Mouse (Mus musculus): Measurements from ENCODE around the gene H2-M5.
"Not testable (repeated sequence)": the region's sequence is repeated elsewhere in the genome, so short reads cannot be mapped to it uniquely, and the experiment has no call there.

Gene H2-M5

GRCm38 (mm10) chr17:36993770-36994325 lies 4.5 kb upstream of the H2-M5 start:
- DNase-seq (ENCODE audit: low spot score): no peak

DNA sequence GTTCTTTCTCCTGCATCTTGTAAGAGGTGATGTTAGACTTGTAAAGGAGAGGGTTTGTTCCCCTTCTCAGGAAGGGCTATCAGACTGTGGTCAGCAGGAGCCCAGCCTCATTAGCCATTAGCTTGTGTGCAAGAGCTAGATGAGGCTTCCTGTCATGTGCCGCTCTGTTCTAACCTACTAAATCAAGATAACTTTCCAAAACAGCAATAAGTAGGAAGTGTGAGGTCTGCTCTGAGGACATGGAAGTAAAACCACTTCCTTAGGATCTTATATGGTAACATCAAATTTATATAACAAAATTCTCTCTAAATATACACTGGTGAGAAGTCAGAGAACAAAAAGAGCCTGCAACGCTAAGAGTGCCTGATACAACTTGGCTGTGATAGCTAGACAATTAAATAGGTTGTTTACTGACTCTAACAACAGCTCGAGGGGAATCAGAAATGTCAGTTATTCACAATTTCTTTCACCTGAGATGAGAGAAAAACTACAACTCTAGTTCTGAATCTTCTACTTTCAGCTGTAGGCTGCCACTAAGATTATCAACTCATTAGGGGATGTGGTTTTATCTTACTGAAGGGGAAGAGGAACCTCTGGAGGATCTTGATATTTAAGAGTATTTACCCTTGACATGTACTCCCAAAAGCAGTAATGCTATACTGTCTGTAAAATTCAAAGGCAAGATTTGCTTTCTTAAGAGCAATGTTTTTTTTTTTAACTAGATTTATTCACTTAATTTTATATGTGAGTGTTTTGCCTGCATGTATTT lies 3.2 kb upstream of the H2-M5 start:
- no peak for DNase-seq (ENCODE audit: low spot score)

DNA sequence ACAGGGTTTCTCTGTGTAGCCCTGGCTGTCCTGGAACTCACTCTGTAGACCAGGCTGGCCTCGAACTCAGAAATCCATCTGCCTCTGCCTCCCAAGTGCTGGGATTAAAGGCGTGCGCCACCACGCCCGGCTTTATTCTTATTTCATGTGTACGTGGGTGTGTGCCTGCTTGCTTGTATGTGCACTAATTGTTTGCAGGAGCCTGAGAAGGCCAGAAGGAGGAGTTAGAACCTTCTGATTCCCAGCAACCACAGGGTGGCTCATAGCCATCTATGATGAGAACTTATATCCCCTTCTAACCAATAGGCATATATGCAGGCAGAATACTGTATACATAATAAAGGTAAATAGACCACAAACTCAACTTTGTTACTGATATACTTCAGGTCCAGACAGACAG lies 1.3 kb upstream of the H2-M5 start:
- not testable (repeated sequence) for DNase-seq (ENCODE audit: low spot score)

DNA sequence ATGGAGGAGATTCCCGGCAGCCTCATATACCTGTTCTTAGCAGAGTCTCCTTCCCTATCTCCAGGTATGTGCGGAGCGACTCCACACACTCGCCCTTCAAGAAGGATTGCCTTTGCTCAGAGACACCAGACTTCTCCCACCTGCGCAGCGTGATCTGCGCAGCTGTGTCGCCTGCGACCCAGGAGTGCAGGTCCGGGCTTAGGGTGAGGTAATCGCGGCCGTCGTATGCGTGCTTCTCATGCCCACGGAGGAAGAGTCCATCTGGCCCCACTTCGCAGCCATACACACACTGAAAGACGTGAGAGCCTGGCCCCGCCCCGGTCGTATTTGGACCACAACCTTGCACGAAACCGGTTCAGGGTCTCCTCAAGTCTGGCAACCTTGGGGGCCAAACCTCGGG lies 862 bp downstream of the H2-M5 start:
- no peak for DNase-seq (ENCODE audit: low spot score)

GRCm38 (mm10) chr17:36982253-36983155 lies 6.8 kb downstream of the H2-M5 start:
- no peak for DNase-seq (ENCODE audit: low spot score)

DNA sequence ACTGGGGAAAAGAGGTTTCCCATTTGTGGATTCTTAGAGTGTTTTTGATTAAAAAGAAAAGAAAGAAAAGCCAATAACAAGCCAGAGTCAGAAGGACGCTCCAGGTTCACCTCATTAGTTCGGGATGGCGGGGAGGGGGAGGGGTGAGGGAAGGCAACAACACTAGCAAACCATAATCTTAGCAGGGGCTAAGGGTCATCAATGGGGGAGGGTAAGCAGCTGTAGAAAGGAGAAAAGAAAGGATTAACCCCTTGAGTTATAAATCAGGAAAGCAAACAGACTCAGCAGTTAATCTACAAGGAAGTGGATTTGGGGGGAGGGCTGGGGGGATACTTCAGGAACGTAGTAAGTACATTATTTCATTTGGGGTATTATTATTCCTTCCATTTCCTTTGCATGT lies 7.5 kb downstream of the H2-M5 start:
- DNase-seq (ENCODE audit: low spot score): no peak

GRCm38 (mm10) chr17:36981221-36981813 lies 8.0 kb downstream of the H2-M5 start, which contains the start of gene 2410137M14Rik:
Gene 2410137M14Rik, minus strand, starts transcription at chr17:36981237.
- no peak for DNase-seq (ENCODE audit: low spot score)

DNA sequence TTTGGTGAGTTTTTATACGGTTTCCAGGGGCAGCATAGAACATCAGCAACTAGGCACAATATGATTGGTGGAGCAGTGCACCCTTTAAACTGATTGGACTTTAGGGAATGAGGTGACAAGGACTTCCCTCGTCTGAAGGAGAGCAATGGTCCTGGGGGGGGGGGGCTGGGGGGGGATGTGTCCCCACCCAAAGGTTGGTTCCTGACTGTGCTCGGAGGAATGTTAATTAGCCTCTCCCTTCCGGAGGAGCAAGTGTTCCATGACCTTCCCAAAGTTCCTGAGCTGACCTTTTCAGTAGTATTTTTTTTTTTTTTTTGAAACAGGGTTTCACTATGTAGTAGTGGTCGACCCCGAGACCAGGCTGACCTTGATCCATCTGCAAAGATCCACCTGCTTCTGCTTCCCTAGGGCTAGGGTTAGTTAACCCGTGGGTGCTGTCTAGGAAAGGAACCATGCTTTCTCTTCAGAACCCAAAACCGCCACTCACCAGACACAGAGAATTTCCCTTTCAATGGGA lies 16.0 kb downstream of the H2-M5 start:
- no peak for DNase-seq (ENCODE audit: low spot score)

DNA sequence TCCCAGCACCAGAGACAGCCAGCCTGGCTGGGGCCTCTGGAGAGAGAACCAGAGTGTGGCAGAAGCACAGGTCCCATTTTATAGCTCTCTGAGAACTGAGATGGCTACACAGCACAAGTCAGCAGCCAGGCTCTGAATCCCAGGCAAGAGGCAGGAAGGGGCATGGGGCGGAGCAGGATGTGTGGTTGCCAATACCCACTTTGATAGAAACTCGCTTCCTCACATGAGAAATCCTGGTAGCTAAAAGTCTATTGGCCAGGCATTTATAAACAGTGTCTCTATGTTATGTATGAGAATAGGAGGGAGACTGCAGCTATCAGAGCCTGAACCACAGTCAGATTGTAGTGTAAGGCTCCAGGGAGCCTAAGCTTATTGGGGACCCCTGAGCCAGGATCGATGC lies 16.5 kb downstream of the H2-M5 start:
- no peak for DNase-seq (ENCODE audit: low spot score)

DNA sequence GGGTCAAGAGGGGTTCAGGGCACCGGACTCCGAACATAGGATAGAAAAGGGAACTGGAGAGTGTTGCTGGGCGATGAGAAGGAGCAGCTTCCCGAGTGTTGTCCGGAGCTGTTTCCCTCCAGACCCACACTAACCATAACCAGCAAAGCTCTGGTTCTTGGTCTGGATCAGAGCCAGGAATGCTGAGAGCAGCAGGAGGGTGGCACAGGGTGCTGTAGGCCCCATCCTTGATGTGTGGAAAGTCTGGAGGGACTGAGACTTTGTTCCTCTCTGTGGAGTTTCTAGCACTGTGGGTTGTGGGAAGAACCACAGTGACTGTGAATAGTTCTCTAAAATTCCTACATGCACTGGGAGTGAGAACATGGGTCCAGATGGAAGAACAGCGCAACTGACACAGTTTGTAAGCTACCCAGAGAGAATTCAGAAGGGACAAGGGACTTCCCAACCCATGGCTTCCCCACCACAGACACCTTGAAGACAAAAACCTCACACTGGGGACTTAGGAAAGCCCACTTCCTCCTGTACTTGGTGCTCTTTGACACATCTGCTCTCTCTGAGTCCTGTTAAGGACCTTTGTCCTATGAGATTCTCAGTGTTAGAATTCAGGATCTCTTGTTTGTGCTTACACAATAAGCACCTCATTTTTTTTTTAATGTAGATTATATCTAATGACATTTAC lies 18.0 kb downstream of the H2-M5 start:
- DNase-seq (ENCODE audit: low spot score): no peak

GRCm38 (mm10) chr17:36970316-36970890 lies 18.9 kb downstream of the H2-M5 start:
- no peak for DNase-seq (ENCODE audit: low spot score)

DNA sequence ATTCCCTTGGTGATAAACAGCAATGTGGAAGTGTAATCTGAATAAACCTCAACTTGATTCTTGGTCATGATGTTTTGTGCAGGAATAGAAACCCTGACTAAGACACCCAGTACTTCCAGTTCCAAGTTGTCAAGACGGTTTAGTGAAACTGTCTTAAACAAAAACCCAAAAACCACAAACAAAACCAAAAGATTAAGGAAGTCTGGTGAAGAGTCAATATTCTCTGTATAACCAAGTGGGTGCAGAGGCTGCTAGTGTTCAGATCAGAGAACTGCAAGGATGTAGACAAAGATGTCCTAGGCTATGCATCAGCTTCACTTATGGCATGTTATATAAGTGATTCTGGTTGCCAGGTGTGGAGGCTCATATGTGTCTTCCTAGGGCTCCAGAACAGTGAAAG lies 22.5 kb downstream of the H2-M5 start:
- DNase-seq (ENCODE audit: low spot score): no peak

GRCm38 (mm10) chr17:36961125-36961524 lies 28.2 kb downstream of the H2-M5 start:
- DNase-seq (ENCODE audit: low spot score): no peak

- no peak for DNase-seq (ENCODE audit: low spot score)
These were observed 30.5 kb downstream of the H2-M5 start for GRCm38 (mm10) chr17:36958884-36959283.

- DNase-seq (ENCODE audit: low spot score): peak; percentile 95
These were observed 31.2 kb downstream of the H2-M5 start, which contains the start of the genes Znrd1 and Znrd1as for GRCm38 (mm10) chr17:36957999-36958743. Gene Znrd1, minus strand, starts transcription at chr17:36958559. Gene Znrd1as, plus strand, starts transcription at chr17:36958592.

DNA sequence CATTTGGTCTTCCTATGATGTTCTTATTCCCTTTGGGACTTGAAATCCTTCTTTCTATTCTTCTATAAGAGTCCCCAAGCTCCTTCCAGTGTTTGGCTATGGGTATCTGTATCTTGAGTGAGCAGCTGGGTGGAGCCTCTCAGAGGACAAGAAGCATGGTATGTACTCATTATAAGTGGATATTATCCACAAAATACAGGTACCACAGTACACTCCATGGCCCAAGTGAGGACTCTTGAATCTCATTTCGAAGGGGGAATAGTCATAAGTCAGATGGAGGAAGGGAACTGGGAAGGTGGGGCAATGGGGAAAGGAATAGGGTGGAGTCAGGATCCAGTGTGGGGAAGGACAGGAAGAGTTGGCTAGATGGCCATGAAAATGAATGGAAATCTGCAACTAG lies 36.3 kb downstream of the H2-M5 start:
- no peak for DNase-seq (ENCODE audit: low spot score)

- no peak for DNase-seq (ENCODE audit: low spot score)
These were observed 36.7 kb downstream of the H2-M5 start for GRCm38 (mm10) chr17:36952631-36953030.

DNA sequence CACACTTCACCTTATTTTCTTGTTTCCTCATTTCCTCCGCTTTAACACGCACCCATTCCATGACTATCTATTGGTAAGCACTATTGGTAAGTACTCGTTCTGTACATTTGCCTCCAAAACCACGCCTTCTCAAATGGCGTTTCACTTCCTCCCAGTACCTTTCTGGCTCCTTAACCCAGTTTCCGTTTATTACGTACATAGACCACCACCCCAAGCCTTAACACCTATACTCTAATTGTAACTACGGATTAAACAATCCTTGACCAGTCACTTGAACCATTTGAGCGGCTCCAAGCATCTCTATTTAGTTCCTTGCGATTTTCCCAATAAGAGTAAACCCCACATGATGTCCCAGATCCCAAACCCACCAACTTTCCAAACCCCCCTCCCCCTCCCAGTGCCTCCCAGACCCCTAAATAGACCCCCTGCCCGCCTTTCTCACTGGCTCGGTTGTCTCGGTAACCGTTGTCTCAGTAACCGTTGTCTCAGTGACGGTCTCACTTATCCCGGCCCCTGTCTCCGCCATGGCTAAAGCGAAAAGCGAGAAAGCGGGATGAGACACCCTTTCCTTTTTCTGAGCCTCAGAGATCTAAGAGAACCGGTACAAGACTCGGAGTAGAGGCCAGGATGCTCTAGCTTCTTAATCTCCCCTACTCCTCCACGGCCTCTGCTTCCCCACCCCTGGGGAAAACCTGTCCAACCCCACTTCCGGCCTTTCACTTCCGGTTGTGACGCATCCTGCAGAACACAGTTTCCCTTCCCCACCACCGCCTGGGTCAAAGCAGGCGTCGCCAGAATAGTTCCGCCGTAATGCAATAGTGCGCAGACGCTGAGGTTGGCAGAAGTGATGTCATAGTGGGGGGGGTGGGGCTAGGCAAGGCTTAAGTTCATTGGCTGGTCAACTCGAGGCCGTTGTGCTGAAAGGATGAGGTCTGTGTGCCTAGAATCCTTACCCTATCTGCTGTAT lies 38.1 kb downstream of the H2-M5 start, which contains the start of gene Ppp1r11:
Gene Ppp1r11 (minus strand): TSS at position 761 of the 967 bp plus-strand sequence.
- DNase-seq (ENCODE audit: low spot score): peak; percentile 96

- no peak for DNase-seq (ENCODE audit: low spot score)
These were observed 40.1 kb downstream of the H2-M5 start for GRCm38 (mm10) chr17:36949265-36949664.

Data from left cerebral cortex, adult 11 months (tissue).